Mouse (Mus musculus) E14TG2a.4 (cell line): ENCODE data around the gene Plscr5.

Experiments used
- CTCF ChIP-seq: conservative IDR thresholded peaks from 2 replicates; pipeline ENCODE4 v1.5.1; 2014; ENCODE audit warnings: low read length
- NANOG ChIP-seq: IDR thresholded peaks from 2 replicates; pipeline ENCODE4 v1.6.1; 2014; ENCODE audit warnings: borderline replicate concordance, low read length, mixed read lengths
- POU5F1 ChIP-seq: IDR thresholded peaks from 2 replicates; pipeline ENCODE4 v1.6.1; 2014; ENCODE audit warnings: low read length, borderline replicate concordance

- TF ChIP-seq CTCF: no peak
- TF ChIP-seq POU5F1: no peak
- no peak for TF ChIP-seq NANOG
Observed at GRCm38 (mm10) chr9:92224598-92225231, 32.0 kb downstream of the Plscr5 start.
